24 mouse cellular contexts compared by ENCODE assay signal in genomic region chr10:86872121-86872520, GRCm38 (mm10).
DNase-seq lines count a peak whose midpoint lies in the region; ATAC-seq and TF ChIP-seq lines count a peak whose summit lies in the region.
"Had no signal": no experiment of that assay in that cellular context is flagged by ENCODE, and none has a peak within 500 bp of the region (broad histone marks: within the 10 kb centered on the region; RNA-seq: fewer than 3 reads in every experiment).

No protein-coding gene starts in this region.

- DNase-seq in heart, postnatal 4 days = no peak
- DNase-seq in liver, postnatal 0 days = no peak
- DNase-seq in liver, embryonic 11.5 days (ENCODE audit: low spot score) = no peak
- peak; percentile 67 for DNase-seq in skeletal muscle tissue, adult 2 months (ENCODE audit: low read depth, low spot score)
- DNase-seq: adrenal gland, postnatal 36 days; B cell, adult 2 months; cerebellum, adult 2 months; cerebellum, postnatal 14 days; gastrocnemius, postnatal 10 days; heart, postnatal 14 days; kidney, adult 9 months; kidney, postnatal 10 days; layer of hippocampus, postnatal 36 days; left cerebral cortex, postnatal 4 days; lung, adult 18-20 months; right cerebral cortex, postnatal 14 days had no signal

- peak overlapping the region; percentile 48; the same call in 1 of the 2 replicates for H3K27ac ChIP-seq in heart, embryonic 15.5 days
- H3K27ac ChIP-seq in liver, postnatal 0 days (ENCODE audit: low read depth) = peak overlapping the region; percentile 55
- H3K27ac ChIP-seq in liver, embryonic 11.5 days (ENCODE audit: low read depth, low read length) = no peak overlapping the region
- no peak overlapping the region for H3K27ac ChIP-seq in intestine, embryonic 16.5 days (ENCODE audit: low read length)
- H3K27ac ChIP-seq: neural tube, embryonic 13.5 days; stomach, embryonic 15.5 days had no signal

- H3K9ac ChIP-seq in heart, embryonic 15.5 days = no peak overlapping the region
- no peak overlapping the region for H3K9ac ChIP-seq in liver, postnatal 0 days (replicated peaks)
- no peak overlapping the region for H3K9ac ChIP-seq in liver, embryonic 11.5 days (ENCODE audit: low read depth, low read length)
- no peak overlapping the region for H3K9ac ChIP-seq in intestine, embryonic 16.5 days (ENCODE audit: low read depth, low read length)
- H3K9ac ChIP-seq: neural tube, embryonic 13.5 days; stomach, embryonic 15.5 days had no signal

- H3K27me3 ChIP-seq in heart, embryonic 15.5 days = no peaks in the 10 kb centered on the region
- H3K27me3 ChIP-seq in liver, postnatal 0 days (ENCODE audit: insufficient read depth, low read length) = no peaks in the 10 kb centered on the region
- H3K27me3 ChIP-seq in liver, embryonic 11.5 days (replicated peaks; ENCODE audit: control insufficient read depth, insufficient read depth, low read length) = no peaks in the 10 kb centered on the region
- H3K27me3 ChIP-seq in intestine, embryonic 16.5 days (replicated peaks; ENCODE audit: control insufficient read depth, insufficient read depth, low read length) = no peaks in the 10 kb centered on the region
- H3K27me3 ChIP-seq: neural tube, embryonic 13.5 days; stomach, embryonic 15.5 days had no signal

- H3K4me2 ChIP-seq in heart, embryonic 15.5 days = no peak overlapping the region
- no peak overlapping the region for H3K4me2 ChIP-seq in liver, postnatal 0 days (ENCODE audit: low read depth, low read length)
- H3K4me2 ChIP-seq in liver, embryonic 11.5 days = no peak overlapping the region
- H3K4me2 ChIP-seq in intestine, embryonic 16.5 days (ENCODE audit: low read depth, low read length) = no peak overlapping the region
- H3K4me2 ChIP-seq: midbrain, embryonic 11.5 days; neural tube, embryonic 13.5 days; stomach, embryonic 15.5 days had no signal

- WGBS in heart, embryonic 15.5 days = 47% methylated on average over 7 of the region's 7 CpGs
- 55% methylated on average over 7 of the region's 7 CpGs for WGBS in liver, postnatal 0 days (ENCODE audit: insufficient replicate concordance)
- whole genome bisulfite sequencing in liver, embryonic 11.5 days = 69% methylated on average over 7 of the region's 7 CpGs
- 59% methylated on average over 7 of the region's 7 CpGs for WGBS in intestine, embryonic 16.5 days

- ATAC-seq in heart, embryonic 15.5 days (replicated peaks; ENCODE audit: insufficient number of reproducible peaks, insufficient read depth, low FRiP score, low read depth) = no peak
- ATAC-seq in liver, postnatal 0 days = peak; percentile 76
- ATAC-seq in liver, embryonic 11.5 days (replicated peaks; ENCODE audit: low FRiP score) = no peak
- ATAC-seq in intestine, embryonic 16.5 days = peak; percentile 40; the same call in 1 of the 2 replicates
- ATAC-seq: hindbrain, embryonic 16.5 days; midbrain, embryonic 16.5 days had no signal

- no peaks in the 10 kb centered on the region for H3K36me3 ChIP-seq in heart, embryonic 15.5 days
- H3K36me3 ChIP-seq in liver, postnatal 0 days (replicated peaks; ENCODE audit: insufficient read depth, low read length) = no peaks in the 10 kb centered on the region
- H3K36me3 ChIP-seq in liver, embryonic 11.5 days (ENCODE audit: control insufficient read depth, insufficient read depth, low read length) = no peaks in the 10 kb centered on the region
- no peaks in the 10 kb centered on the region for H3K36me3 ChIP-seq in intestine, embryonic 16.5 days (ENCODE audit: control insufficient read depth, insufficient read depth, low read length)
- H3K36me3 ChIP-seq: neural tube, embryonic 13.5 days; stomach, embryonic 15.5 days had no signal

- H3K4me1 ChIP-seq in heart, embryonic 15.5 days (replicated peaks) = peaks cover 6% of the 10 kb centered on the region; the same call in 1 of the 2 replicates
- H3K4me1 ChIP-seq in liver, postnatal 0 days (ENCODE audit: insufficient read depth) = peaks cover 3% of the 10 kb centered on the region; the same call in 1 of the 2 replicates
- H3K4me1 ChIP-seq in liver, embryonic 11.5 days (replicated peaks; ENCODE audit: control insufficient read depth, insufficient read depth, low read length) = no peaks in the 10 kb centered on the region
- H3K4me1 ChIP-seq in intestine, embryonic 16.5 days (ENCODE audit: control insufficient read depth, insufficient read depth, low read length) = peaks cover 2% of the 10 kb centered on the region; the same call in 1 of the 2 replicates
- H3K4me1 ChIP-seq: neural tube, embryonic 13.5 days; stomach, embryonic 15.5 days had no signal

- no peak overlapping the region for H3K4me3 ChIP-seq in heart, embryonic 15.5 days
- H3K4me3 ChIP-seq in liver, postnatal 0 days (ENCODE audit: low read depth, low read length) = no peak overlapping the region
- H3K4me3 ChIP-seq in liver, embryonic 11.5 days (ENCODE audit: low read depth, low read length) = no peak overlapping the region
- no peak overlapping the region for H3K4me3 ChIP-seq in intestine, embryonic 16.5 days (ENCODE audit: low read length)
- H3K4me3 ChIP-seq: erythroblast, embryonic 14.5 days; neural tube, embryonic 13.5 days; stomach, embryonic 15.5 days had no signal

- no peak for TF ChIP-seq CTCF in liver, postnatal 0 days (IDR thresholded peaks at IDR 0.05; ENCODE audit: low read depth)

- no peak for TF ChIP-seq EP300 in liver, postnatal 0 days (IDR thresholded peaks at IDR 0.05; ENCODE audit: low read depth)

- no peaks in the 10 kb centered on the region for H3K9me3 ChIP-seq in heart, embryonic 15.5 days (replicated peaks)
- no peaks in the 10 kb centered on the region for H3K9me3 ChIP-seq in liver, postnatal 0 days (ENCODE audit: low read length)
- no peaks in the 10 kb centered on the region for H3K9me3 ChIP-seq in liver, embryonic 11.5 days (ENCODE audit: control insufficient read depth, low read length)
- no peaks in the 10 kb centered on the region for H3K9me3 ChIP-seq in intestine, embryonic 16.5 days (ENCODE audit: control insufficient read depth, low read length)
- H3K9me3 ChIP-seq: neural tube, embryonic 13.5 days; stomach, embryonic 15.5 days had no signal

Comparison
In these comparisons a context has a peak if more than half of its experiments do, and no peak if none do; other contexts are left out.
1. ATAC-seq: peak in liver, postnatal 0 days (single experiment) and intestine, embryonic 16.5 days (single experiment); none in heart, embryonic 15.5 days (single experiment) and liver, embryonic 11.5 days (single experiment).
2. H3K27ac ChIP-seq: peak in heart, embryonic 15.5 days (single experiment) and liver, postnatal 0 days (single experiment); none in liver, embryonic 11.5 days (single experiment) and intestine, embryonic 16.5 days (single experiment).